Mouse (Mus musculus): ENCODE data around the gene Hcn2.

The Hcn2 gene

GRCm38 (mm10) chr10:79777103-79777531 is 60.7 kb downstream of the Hcn2 start, which contains the start of gene Fstl3:
TSS of gene Fstl3 (plus strand) at chr10:79777272.
- in situ Hi-C loops (cut with MboI) = no loop called here

- in situ Hi-C loops (cut with MboI) = no loop called here
Observed at GRCm38 (mm10) chr10:79778006-79778405, 61.6 kb downstream of the Hcn2 start.

GRCm38 (mm10) chr10:79779193-79779592 is 62.8 kb downstream of the Hcn2 start:
- in situ Hi-C loops (cut with MboI) = no loop called here

- in situ Hi-C loops (cut with MboI) = no loop called here
Observed at GRCm38 (mm10) chr10:79779784-79780663, 63.6 kb downstream of the Hcn2 start.

- in situ Hi-C loops (cut with MboI) = no loop called here
Observed at GRCm38 (mm10) chr10:79780664-79781015, 64.2 kb downstream of the Hcn2 start.

- in situ Hi-C loops (cut with MboI) = no loop called here
Observed at GRCm38 (mm10) chr10:79781139-79781538, 64.7 kb downstream of the Hcn2 start.

GRCm38 (mm10) chr10:79781956-79782355 is 65.5 kb downstream of the Hcn2 start:
- in situ Hi-C loops (cut with MboI) = no loop called here

GRCm38 (mm10) chr10:79783050-79783449 is 66.6 kb downstream of the Hcn2 start:
- in situ Hi-C loops (cut with MboI) = no loop called here

GRCm38 (mm10) chr10:79783920-79784800 is 67.7 kb downstream of the Hcn2 start:
- in situ Hi-C loops (cut with MboI) = no loop called here

All from mature B cell (primary cell).